10 mouse cellular contexts compared by ENCODE assay signal in the genomic region with DNA sequence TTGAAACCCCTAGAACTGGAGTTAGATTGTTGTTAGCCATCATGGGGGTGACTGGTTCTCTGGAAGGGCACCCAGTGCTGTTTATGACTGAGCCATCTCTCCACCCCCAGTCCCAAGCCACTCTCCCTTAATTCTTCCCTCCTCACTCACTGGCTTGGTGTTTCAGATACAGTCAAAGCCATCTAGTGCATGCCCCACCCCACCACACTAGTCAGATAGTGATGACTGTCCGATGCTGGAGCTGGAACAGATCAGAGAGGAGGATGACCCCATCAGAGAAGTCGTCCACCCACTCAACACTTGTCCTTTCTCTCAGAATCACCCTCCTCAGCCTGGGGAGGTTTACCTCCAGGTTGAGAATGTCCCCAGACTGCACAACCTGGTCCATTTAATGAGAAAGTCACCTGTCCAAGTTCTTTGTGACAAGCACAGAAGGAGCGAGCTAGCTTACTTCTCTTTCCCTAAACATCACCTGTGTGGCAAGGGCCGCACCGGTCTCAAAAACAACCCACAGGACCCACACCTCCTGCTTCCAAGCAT. TPM values are rescaled to one million over a fixed set of nuclear protein-coding genes. Genes with fewer than 3 reads are reported as not detected.
A peak's percentile ranks its signal among the peaks of the same experiment; 100 is the strongest.
DNase-seq lines count a peak whose midpoint lies in the region; ATAC-seq and TF ChIP-seq lines count a peak whose summit lies in the region.
"Had no signal": no experiment of that assay in that cellular context is flagged by ENCODE, and none has a peak within 500 bp of the region (broad histone marks: within the 10 kb centered on the region; RNA-seq: fewer than 3 reads in every experiment).

No protein-coding gene starts in this region.

- no peak for TF ChIP-seq CTCF in hindbrain, postnatal 0 days (IDR thresholded peaks at IDR 0.05; ENCODE audit: low read depth)

- WGBS in hindbrain, postnatal 0 days = 83% methylated on average over 5 of the region's 5 CpGs
- 80% methylated on average over 5 of the region's 5 CpGs for WGBS in hindbrain, embryonic 12.5 days
- WGBS in midbrain, embryonic 16.5 days = 80% methylated on average over 5 of the region's 5 CpGs
- WGBS in midbrain, embryonic 13.5 days = 80% methylated on average over 5 of the region's 5 CpGs
- WGBS in intestine, embryonic 15.5 days = 83% methylated on average over 5 of the region's 5 CpGs
- WGBS in stomach, embryonic 16.5 days = 68% methylated on average over 5 of the region's 5 CpGs

- H3K36me3 ChIP-seq in hindbrain, postnatal 0 days (ENCODE audit: insufficient read depth, low read length) = no peaks in the 10 kb centered on the region
- no peaks in the 10 kb centered on the region for H3K36me3 ChIP-seq in hindbrain, embryonic 12.5 days
- no peaks in the 10 kb centered on the region for H3K36me3 ChIP-seq in midbrain, embryonic 16.5 days (ENCODE audit: control insufficient read depth, insufficient read depth, low read length)
- no peaks in the 10 kb centered on the region for H3K36me3 ChIP-seq in midbrain, embryonic 13.5 days
- H3K36me3 ChIP-seq in intestine, embryonic 15.5 days = no peaks in the 10 kb centered on the region
- H3K36me3 ChIP-seq in stomach, embryonic 16.5 days (ENCODE audit: control insufficient read depth, insufficient read depth, low read length) = no peaks in the 10 kb centered on the region

- H3K4me1 ChIP-seq in hindbrain, postnatal 0 days (ENCODE audit: insufficient read depth, low read length) = peaks cover 12% of the 10 kb centered on the region
- H3K4me1 ChIP-seq in hindbrain, embryonic 12.5 days = peaks cover 17% of the 10 kb centered on the region
- H3K4me1 ChIP-seq in midbrain, embryonic 16.5 days (ENCODE audit: control insufficient read depth, insufficient read depth, low read length) = peaks cover 10% of the 10 kb centered on the region
- H3K4me1 ChIP-seq in midbrain, embryonic 13.5 days (replicated peaks) = peaks cover 14% of the 10 kb centered on the region
- H3K4me1 ChIP-seq in intestine, embryonic 15.5 days (replicated peaks) = peaks cover 36% of the 10 kb centered on the region
- peaks cover 64% of the 10 kb centered on the region for H3K4me1 ChIP-seq in stomach, embryonic 16.5 days (ENCODE audit: control insufficient read depth, insufficient read depth, low read length)

- no peaks in the 10 kb centered on the region for H3K9me3 ChIP-seq in hindbrain, postnatal 0 days (ENCODE audit: low read length)
- no peaks in the 10 kb centered on the region for H3K9me3 ChIP-seq in hindbrain, embryonic 12.5 days (replicated peaks)
- no peaks in the 10 kb centered on the region for H3K9me3 ChIP-seq in midbrain, embryonic 16.5 days (replicated peaks; ENCODE audit: control insufficient read depth, low read length, poor library complexity, severe bottlenecking)
- no peaks in the 10 kb centered on the region for H3K9me3 ChIP-seq in midbrain, embryonic 13.5 days
- no peaks in the 10 kb centered on the region for H3K9me3 ChIP-seq in intestine, embryonic 15.5 days
- H3K9me3 ChIP-seq in stomach, embryonic 16.5 days (replicated peaks; ENCODE audit: control insufficient read depth, low read length) = no peaks in the 10 kb centered on the region

- H3K4me3 ChIP-seq in hindbrain, postnatal 0 days (ENCODE audit: low read length) = peak overlapping the region; percentile 43; the same call in 1 of the 2 replicates
- H3K4me3 ChIP-seq in hindbrain, embryonic 12.5 days = no peak overlapping the region
- no peak overlapping the region for H3K4me3 ChIP-seq in midbrain, embryonic 16.5 days (ENCODE audit: low read depth, low read length)
- H3K4me3 ChIP-seq in midbrain, embryonic 13.5 days (replicated peaks) = no peak overlapping the region
- H3K4me3 ChIP-seq in intestine, embryonic 15.5 days (replicated peaks) = peak overlapping the region; percentile 69
- H3K4me3 ChIP-seq in stomach, embryonic 16.5 days (replicated peaks; ENCODE audit: low read length) = peak overlapping the region; percentile 91

- H3K4me2 ChIP-seq in hindbrain, postnatal 0 days (ENCODE audit: low read depth, low read length) = peak overlapping the region; percentile 67; the same call in 1 of the 2 replicates
- no peak overlapping the region for H3K4me2 ChIP-seq in hindbrain, embryonic 12.5 days (replicated peaks)
- H3K4me2 ChIP-seq in midbrain, embryonic 16.5 days (ENCODE audit: low read length) = 0 out of 2 replicates have a peak overlapping the region, but pooled peaks have one; percentile 7
- H3K4me2 ChIP-seq in midbrain, embryonic 13.5 days (replicated peaks) = no peak overlapping the region
- H3K4me2 ChIP-seq in intestine, embryonic 15.5 days (replicated peaks) = peak overlapping the region; percentile 88
- peak overlapping the region; percentile 73 for H3K4me2 ChIP-seq in stomach, embryonic 16.5 days (ENCODE audit: low read depth, low read length)

- H3K9ac ChIP-seq in hindbrain, postnatal 0 days (replicated peaks; ENCODE audit: low read length) = no peak overlapping the region
- H3K9ac ChIP-seq in hindbrain, embryonic 12.5 days = no peak overlapping the region
- no peak overlapping the region for H3K9ac ChIP-seq in midbrain, embryonic 16.5 days (ENCODE audit: low read depth, low read length)
- no peak overlapping the region for H3K9ac ChIP-seq in midbrain, embryonic 13.5 days (replicated peaks)
- H3K9ac ChIP-seq in intestine, embryonic 15.5 days = 0 out of 2 replicates have a peak overlapping the region, but pooled peaks have one; percentile 1
- peak overlapping the region; percentile 90 for H3K9ac ChIP-seq in stomach, embryonic 16.5 days (ENCODE audit: low read length)

- ATAC-seq in hindbrain, postnatal 0 days = no peak
- ATAC-seq in hindbrain, embryonic 12.5 days (ENCODE audit: low FRiP score) = no peak
- ATAC-seq in midbrain, embryonic 16.5 days = no peak
- ATAC-seq in midbrain, embryonic 13.5 days = no peak
- ATAC-seq in intestine, embryonic 15.5 days = no peak
- no peak for ATAC-seq in stomach, embryonic 16.5 days (ENCODE audit: insufficient read depth, low FRiP score)

- no peak for DNase-seq in hindbrain, postnatal 0 days (ENCODE audit: low spot score)
- no peak for DNase-seq in adrenal gland, postnatal 4 days (ENCODE audit: low spot score in 2 of 2)
- DNase-seq in urinary bladder, postnatal 4 days (ENCODE audit: low spot score in 2 of 2) = no peak
- DNase-seq: adrenal gland, postnatal 14 days; cerebellum, adult 9-10 months had no signal

- H3K27me3 ChIP-seq in hindbrain, postnatal 0 days (ENCODE audit: insufficient read depth, low read length) = peaks cover 44% of the 10 kb centered on the region
- H3K27me3 ChIP-seq in hindbrain, embryonic 12.5 days = peaks cover 85% of the 10 kb centered on the region
- peaks cover 61% of the 10 kb centered on the region for H3K27me3 ChIP-seq in midbrain, embryonic 16.5 days (ENCODE audit: control insufficient read depth, insufficient read depth, low read depth, low read length)
- H3K27me3 ChIP-seq in midbrain, embryonic 13.5 days = peaks cover 78% of the 10 kb centered on the region
- 0 out of 2 replicates have a peak, but pooled peaks cover 3% of the 10 kb centered on the region for H3K27me3 ChIP-seq in intestine, embryonic 15.5 days (replicated peaks)
- 0 out of 2 replicates have a peak, but pooled peaks cover 4% of the 10 kb centered on the region for H3K27me3 ChIP-seq in stomach, embryonic 16.5 days (ENCODE audit: control insufficient read depth, insufficient read depth, low read length)

- no peak overlapping the region for H3K27ac ChIP-seq in hindbrain, postnatal 0 days
- H3K27ac ChIP-seq in hindbrain, embryonic 12.5 days = no peak overlapping the region
- no peak overlapping the region for H3K27ac ChIP-seq in midbrain, embryonic 16.5 days (ENCODE audit: low read length)
- no peak overlapping the region for H3K27ac ChIP-seq in midbrain, embryonic 13.5 days
- H3K27ac ChIP-seq in intestine, embryonic 15.5 days = no peak overlapping the region
- H3K27ac ChIP-seq in stomach, embryonic 16.5 days (ENCODE audit: low read length) = peak overlapping the region; percentile 97; the same call in 1 of the 2 replicates

RNA-seq across cellular contexts. Expression of gene Cavin1, which starts 2.7 kb away (rescaled TPM):
- 19.7 and 26.3 TPM in 2 replicates for total RNA-seq in hindbrain, postnatal 0 days (2014; rRNA removed)
- polyA plus RNA-seq in hindbrain, postnatal 0 days (2015; fragmentation: Nextera tagmentation; extraction: Ambion mirVana) = 48.6 and 50.2 TPM in 2 replicates
- 51.4 and 63.2 TPM in 2 replicates for polyA plus RNA-seq in hindbrain, embryonic 12.5 days (2016; fragmentation: Nextera tagmentation; extraction: Ambion mirVana)
- 40.0 TPM in 2 replicates for polyA plus RNA-seq in midbrain, embryonic 16.5 days (2015; fragmentation: Nextera tagmentation; extraction: Ambion mirVana)
- polyA plus RNA-seq in midbrain, embryonic 13.5 days (2015; fragmentation: Nextera tagmentation; extraction: Ambion mirVana) = 28.3 and 30.4 TPM in 2 replicates
- 223 and 237 TPM in 2 replicates for polyA plus RNA-seq in intestine, embryonic 15.5 days (2015; fragmentation: Nextera tagmentation; extraction: Ambion mirVana)
- 381 and 403 TPM in 2 replicates for polyA plus RNA-seq in stomach, embryonic 16.5 days (2015; fragmentation: Nextera tagmentation; extraction: Ambion mirVana)
- total RNA-seq in adrenal gland, postnatal 4 days (2021) = 100 to 1,000 TPM; 294 to 319 TPM

RNA-seq across cellular contexts. Expression of gene Stat3, which starts 28.6 kb away (rescaled TPM):
- total RNA-seq in hindbrain, postnatal 0 days (2014; rRNA removed) = 49.7 and 56.2 TPM in 2 replicates
- 41.4 and 43.4 TPM in 2 replicates for polyA plus RNA-seq in hindbrain, postnatal 0 days (2015; fragmentation: Nextera tagmentation; extraction: Ambion mirVana)
- polyA plus RNA-seq in hindbrain, embryonic 12.5 days (2016; fragmentation: Nextera tagmentation; extraction: Ambion mirVana) = 41.4 and 47.4 TPM in 2 replicates
- polyA plus RNA-seq in midbrain, embryonic 16.5 days (2015; fragmentation: Nextera tagmentation; extraction: Ambion mirVana) = 37.3 and 39.0 TPM in 2 replicates
- 28.7 and 34.3 TPM in 2 replicates for polyA plus RNA-seq in midbrain, embryonic 13.5 days (2015; fragmentation: Nextera tagmentation; extraction: Ambion mirVana)
- polyA plus RNA-seq in intestine, embryonic 15.5 days (2015; fragmentation: Nextera tagmentation; extraction: Ambion mirVana) = 45.8 and 48.9 TPM in 2 replicates
- 47.2 and 56.1 TPM in 2 replicates for polyA plus RNA-seq in stomach, embryonic 16.5 days (2015; fragmentation: Nextera tagmentation; extraction: Ambion mirVana)
- total RNA-seq in adrenal gland, postnatal 4 days (2021) = 10 to 100 TPM; 72.8 to 74.9 TPM

RNA-seq across cellular contexts. Expression of gene Atp6v0a1, which starts 41.3 kb away (rescaled TPM):
- total RNA-seq in hindbrain, postnatal 0 days (2014; rRNA removed) = 213 and 222 TPM in 2 replicates
- polyA plus RNA-seq in hindbrain, postnatal 0 days (2015; fragmentation: Nextera tagmentation; extraction: Ambion mirVana) = 162 and 181 TPM in 2 replicates
- 70.2 and 74.1 TPM in 2 replicates for polyA plus RNA-seq in hindbrain, embryonic 12.5 days (2016; fragmentation: Nextera tagmentation; extraction: Ambion mirVana)
- polyA plus RNA-seq in midbrain, embryonic 16.5 days (2015; fragmentation: Nextera tagmentation; extraction: Ambion mirVana) = 155 and 172 TPM in 2 replicates
- polyA plus RNA-seq in midbrain, embryonic 13.5 days (2015; fragmentation: Nextera tagmentation; extraction: Ambion mirVana) = 87.6 and 90.8 TPM in 2 replicates
- 35.4 and 36.2 TPM in 2 replicates for polyA plus RNA-seq in intestine, embryonic 15.5 days (2015; fragmentation: Nextera tagmentation; extraction: Ambion mirVana)
- polyA plus RNA-seq in stomach, embryonic 16.5 days (2015; fragmentation: Nextera tagmentation; extraction: Ambion mirVana) = 47.8 and 50.5 TPM in 2 replicates
- total RNA-seq in adrenal gland, postnatal 4 days (2021) = 100 to 1,000 TPM; 103 to 106 TPM

Comparison
In these comparisons a context has a peak if more than half of its experiments do, and no peak if none do; other contexts are left out.
1. H3K4me2 ChIP-seq: peak in hindbrain, postnatal 0 days (single experiment), midbrain, embryonic 16.5 days (single experiment), intestine, embryonic 15.5 days (single experiment) and stomach, embryonic 16.5 days (single experiment); none in hindbrain, embryonic 12.5 days (single experiment) and midbrain, embryonic 13.5 days (single experiment).
2. H3K4me3 ChIP-seq: peak in hindbrain, postnatal 0 days (single experiment), intestine, embryonic 15.5 days (single experiment) and stomach, embryonic 16.5 days (single experiment); none in hindbrain, embryonic 12.5 days (single experiment), midbrain, embryonic 16.5 days (single experiment) and midbrain, embryonic 13.5 days (single experiment).
3. H3K9ac ChIP-seq: peak in intestine, embryonic 15.5 days (single experiment) and stomach, embryonic 16.5 days (single experiment); none in hindbrain, postnatal 0 days (single experiment), hindbrain, embryonic 12.5 days (single experiment), midbrain, embryonic 16.5 days (single experiment) and midbrain, embryonic 13.5 days (single experiment).